Mouse (Mus musculus) embryonic facial prominence, embryonic 10.5 days (tissue): ENCODE data around the gene Asb18. TPM values are rescaled to one million over a fixed set of nuclear protein-coding genes. Genes with fewer than 3 reads are reported as not detected.

Source experiments
- DNase-seq: peaks from one replicate; pipeline ENCODE4 v3.0.0-alpha.2; 2017; ENCODE audit warnings: low spot score
- H3K27ac ChIP-seq: fragments of 300-500 bp; sonication (generic); replicated peaks from 2 replicates; pipeline ENCODE4 v1.5.1; 2016; ENCODE audit warnings: mild to moderate bottlenecking
- H3K27me3 ChIP-seq: fragments of 300-500 bp; sonication (generic); replicated peaks from 2 replicates; pipeline ENCODE4 v1.6.1; 2016; ENCODE audit warnings: low read depth, mild to moderate bottlenecking; ENCODE audit not compliant: poor library complexity, severe bottlenecking
- H3K36me3 ChIP-seq: fragments of 300-500 bp; sonication (generic); replicated peaks from 2 replicates; pipeline ENCODE4 v1.6.1; 2016; ENCODE audit warnings: mild to moderate bottlenecking, moderate library complexity
- H3K4me1 ChIP-seq: fragments of 300-500 bp; sonication (generic); 2 replicates; pipeline ENCODE4 v1.6.1; 2016
- H3K4me3 ChIP-seq: fragments of 300-500 bp; sonication (generic); 2 replicates; pipeline ENCODE4 v1.5.1; 2016; ENCODE audit warnings: mild to moderate bottlenecking, moderate library complexity
- H3K9me3 ChIP-seq: fragments of 300-500 bp; sonication (generic); 2 replicates; pipeline ENCODE4 v1.6.1; 2016; ENCODE audit warnings: mild to moderate bottlenecking
- WGBS: fragments of 180-500 bp; shearing (Covaris S2); methylation state at CpG from one replicate; pipeline ENCODE4 v1.1.7; 2016; 5-methylcytosine and 5-hydroxymethylcytosine counted together
- polyA plus RNA-seq: library from polyadenylated mRNA; unstranded; fragments of >200 nt; fragmentation: Nextera tagmentation; extraction: Ambion mirVana; gene quantifications from 2 replicates; pipeline ENCODE4 v1.2.1, GENCODE M21; 2016

The Asb18 gene
- polyA plus RNA-seq, 1 experiment from 2014 or later: 0.05 TPM

DNA sequence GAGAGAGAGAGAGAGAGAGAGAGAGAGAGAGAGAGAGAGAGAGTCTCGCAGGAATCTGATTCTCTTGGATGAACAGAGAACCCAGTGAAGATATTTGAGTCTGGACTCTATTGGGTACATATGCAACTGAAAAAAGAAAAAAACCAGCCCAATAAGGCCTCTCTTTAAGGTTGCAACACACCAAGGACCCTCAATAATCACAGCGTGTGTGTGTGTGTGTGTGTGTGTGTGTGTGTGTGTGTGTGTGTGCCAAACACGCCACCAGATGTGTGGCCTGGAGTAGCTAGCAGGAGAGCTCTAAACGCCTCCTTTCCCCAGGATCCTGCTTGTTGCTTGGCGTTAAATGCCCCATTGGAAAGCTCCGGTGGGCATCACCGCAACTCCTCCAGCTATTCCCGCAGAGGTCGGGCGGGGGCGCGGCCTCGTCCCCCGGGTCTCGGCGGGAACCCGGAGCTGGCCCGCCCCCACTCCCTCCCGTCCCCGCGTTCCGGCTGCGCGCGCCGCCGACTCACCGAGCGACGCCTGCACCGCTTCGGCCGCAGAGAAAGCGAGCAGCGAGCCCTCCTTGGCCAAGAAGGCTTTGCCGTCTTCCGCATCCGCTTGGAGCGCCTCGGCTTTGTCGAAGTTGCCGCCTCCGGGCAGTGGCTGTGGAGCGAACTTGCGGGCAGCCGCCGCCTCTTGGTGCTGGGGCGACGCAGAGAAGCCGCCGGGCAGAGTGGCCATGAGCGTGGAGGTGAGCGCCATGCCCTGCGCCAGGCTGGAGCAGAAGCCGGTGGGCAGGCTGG lies 84.6 kb downstream of the Asb18 start:
- DNase-seq: peak; percentile 80
- peak overlapping the region; percentile 63 for H3K4me3 ChIP-seq
- peaks cover 88% of the 10 kb centered on the region for H3K4me1 ChIP-seq
- H3K27me3 ChIP-seq: peaks cover 100% of the 10 kb centered on the region
- no peaks in the 10 kb centered on the region for H3K36me3 ChIP-seq
- no peaks in the 10 kb centered on the region for H3K9me3 ChIP-seq
- under 1% methylated on average over 55 of the region's 55 CpGs for WGBS
- H3K27ac ChIP-seq: peak overlapping the region; percentile 82

DNA sequence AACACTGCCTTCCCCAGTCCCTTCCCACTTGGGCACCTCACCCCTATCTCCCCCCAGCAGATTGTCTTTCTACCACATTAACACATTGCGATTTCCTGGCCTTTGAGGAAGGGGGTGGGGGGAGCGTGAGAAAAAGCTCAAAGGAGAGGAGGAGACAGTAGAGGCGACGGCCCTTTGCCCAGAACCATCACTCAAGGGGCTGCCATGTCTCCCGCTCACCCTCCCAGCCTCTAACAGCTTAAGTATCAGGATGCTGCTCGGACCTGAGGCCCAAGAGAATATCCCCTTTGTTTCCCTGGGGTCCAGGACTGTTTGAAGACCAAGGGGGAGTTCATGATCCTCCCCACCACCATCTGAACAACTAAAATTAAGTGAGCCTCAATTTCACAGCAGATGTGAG lies 85.3 kb downstream of the Asb18 start:
- Histone ChIP-seq H3K27ac (no peak overlapping the region; the same call in 1 of the 2 replicates), H3K4me3 (peak overlapping the region; percentile 63), H3K27me3 (peaks cover 100% of the 10 kb centered on the region), H3K4me1 (peaks cover 89% of the 10 kb centered on the region), H3K36me3 (no peaks in the 10 kb centered on the region), H3K9me3 (no peaks in the 10 kb centered on the region)
- WGBS: under 1% methylated on average over 6 of the region's 6 CpGs
- DNase-seq: peak; percentile 48

DNA sequence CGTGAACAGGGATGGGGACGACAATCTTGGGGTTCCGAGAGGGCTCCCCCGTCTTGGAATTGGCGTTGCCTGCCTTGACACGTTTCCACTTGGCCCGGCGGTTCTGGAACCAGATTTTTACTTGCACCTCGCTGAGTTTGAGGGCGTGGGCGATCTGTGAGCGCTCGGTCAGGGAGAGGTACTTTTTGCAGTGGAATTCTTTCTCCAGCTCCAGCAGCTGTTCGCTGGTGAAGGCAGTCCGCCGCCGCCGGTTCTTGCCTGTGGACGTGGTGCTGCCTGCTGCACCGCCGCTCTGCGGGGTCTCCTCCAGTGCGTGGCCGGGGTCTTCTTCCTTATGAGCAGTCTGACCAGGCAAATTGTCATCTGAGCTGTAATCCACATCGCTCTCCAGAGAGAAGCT lies 85.8 kb downstream of the Asb18 start:
- no peak overlapping the region for H3K27ac ChIP-seq

DNA sequence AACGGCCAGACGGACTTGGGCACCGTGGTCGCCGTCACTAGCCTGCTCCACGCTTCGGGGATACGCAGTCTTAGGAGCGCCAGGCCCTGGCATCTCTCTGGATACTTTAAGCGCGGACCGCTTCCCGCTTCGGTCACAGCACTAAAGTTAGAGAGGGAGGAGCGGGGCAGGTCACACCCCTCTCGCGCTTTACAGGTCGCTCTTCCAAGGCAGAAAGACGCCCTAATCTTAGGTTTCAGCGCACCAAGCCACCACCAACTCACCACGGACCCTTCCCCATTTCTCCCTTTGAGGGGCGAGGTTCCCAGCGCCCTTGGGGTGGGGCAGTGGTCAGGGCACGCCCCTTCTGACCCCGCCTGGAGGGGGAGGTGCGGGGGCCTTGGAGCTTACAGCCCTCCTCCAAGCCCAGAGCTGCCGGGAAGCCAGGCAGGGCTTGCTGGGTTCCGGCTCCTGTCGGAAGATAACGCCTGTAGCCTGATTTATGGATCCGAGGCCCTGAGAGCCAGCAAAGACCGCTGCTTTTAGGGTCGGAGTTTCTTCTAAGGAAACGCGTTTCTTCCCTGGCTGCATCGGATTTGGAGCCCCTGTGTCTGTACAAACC lies 87.3 kb downstream of the Asb18 start:
- peaks cover 100% of the 10 kb centered on the region for H3K27me3 ChIP-seq
- peak overlapping the region; percentile 50 for H3K4me3 ChIP-seq
- no peaks in the 10 kb centered on the region for H3K9me3 ChIP-seq
- no peaks in the 10 kb centered on the region for H3K36me3 ChIP-seq
- WGBS: under 1% methylated on average over 36 of the region's 36 CpGs
- H3K4me1 ChIP-seq: peaks cover 92% of the 10 kb centered on the region
- peak; percentile 59 for DNase-seq
- H3K27ac ChIP-seq: no peak overlapping the region

More for the DNA sequence above, 85.8 kb downstream of the Asb18 start:
- H3K9me3 ChIP-seq: no peaks in the 10 kb centered on the region
- H3K4me3 ChIP-seq: peak overlapping the region; percentile 63
- H3K4me1 ChIP-seq: peaks cover 87% of the 10 kb centered on the region
- H3K36me3 ChIP-seq: no peaks in the 10 kb centered on the region
- peak; percentile 66 for DNase-seq
- peaks cover 100% of the 10 kb centered on the region for H3K27me3 ChIP-seq
- WGBS: 4% methylated on average over 25 of the region's 25 CpGs

DNA sequence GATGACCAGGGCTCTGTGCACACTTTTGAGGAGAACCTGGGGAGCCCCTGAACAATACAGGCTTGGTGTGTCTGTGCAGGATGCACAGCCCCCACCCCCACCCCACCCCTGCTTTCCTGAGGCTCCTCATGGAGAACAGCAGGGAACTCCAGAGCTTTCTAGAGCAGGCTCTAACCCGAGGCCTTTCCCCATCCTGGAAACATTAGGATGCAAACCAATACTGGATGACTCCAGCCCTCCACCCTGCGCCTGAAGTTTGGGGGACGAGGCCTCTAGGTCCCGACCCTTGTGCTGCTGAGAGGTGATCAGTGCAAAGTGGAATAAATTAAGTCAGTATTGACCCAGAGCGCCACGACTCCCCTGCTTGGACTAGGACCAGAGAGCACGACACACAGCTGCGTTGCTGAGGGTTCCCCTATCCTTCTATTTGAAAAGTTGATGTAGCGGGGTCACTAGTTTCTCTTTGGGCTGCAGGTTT lies 87.8 kb downstream of the Asb18 start:
- WGBS: 4% methylated on average over 9 of the region's 9 CpGs
- H3K9me3 ChIP-seq: no peaks in the 10 kb centered on the region
- no peak overlapping the region for H3K27ac ChIP-seq
- H3K4me1 ChIP-seq: peaks cover 92% of the 10 kb centered on the region
- no peak for DNase-seq
- H3K4me3 ChIP-seq: peak overlapping the region; percentile 50
- peaks cover 100% of the 10 kb centered on the region for H3K27me3 ChIP-seq
- H3K36me3 ChIP-seq: no peaks in the 10 kb centered on the region

DNA sequence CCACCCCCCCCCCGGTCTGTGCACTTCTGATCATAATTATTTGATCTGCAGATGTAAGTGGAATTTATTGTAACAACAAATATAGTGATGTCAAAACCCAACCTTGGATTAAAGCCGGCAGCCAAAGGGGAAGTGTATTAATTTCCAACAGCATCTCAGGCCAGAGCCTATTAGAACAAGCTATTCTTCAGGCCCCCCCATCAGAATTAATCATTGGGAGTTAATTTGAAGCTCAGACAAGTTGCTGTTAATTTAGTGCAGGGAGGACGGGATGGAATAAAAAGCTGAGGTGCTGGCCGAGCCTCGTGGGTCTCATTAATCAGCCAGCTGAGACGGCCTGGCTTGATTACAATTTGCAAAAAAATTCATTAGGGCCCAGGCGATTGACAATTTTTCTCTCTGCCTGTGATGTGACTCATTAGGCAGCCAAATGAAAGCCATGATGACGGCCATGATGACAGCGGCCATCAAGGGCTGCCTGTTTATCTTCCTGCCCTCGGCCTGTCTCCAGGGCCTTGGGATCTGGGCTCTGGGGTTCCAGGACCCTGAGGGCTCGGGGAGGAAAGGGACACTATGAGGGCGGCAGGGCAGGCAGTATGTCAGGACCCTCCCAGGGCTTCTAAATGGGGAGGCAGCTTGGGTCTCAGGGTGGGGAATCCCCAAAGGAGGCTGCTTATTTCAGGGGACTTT lies 88.8 kb downstream of the Asb18 start:
- no peak overlapping the region for H3K27ac ChIP-seq
- H3K27me3 ChIP-seq: peaks cover 100% of the 10 kb centered on the region
- H3K9me3 ChIP-seq: no peaks in the 10 kb centered on the region
- H3K4me3 ChIP-seq: peak overlapping the region; percentile 50; the same call in 1 of the 2 replicates
- 14% methylated on average over 12 of the region's 12 CpGs for WGBS
- peaks cover 83% of the 10 kb centered on the region for H3K4me1 ChIP-seq
- no peaks in the 10 kb centered on the region for H3K36me3 ChIP-seq
- no peak for DNase-seq

DNA sequence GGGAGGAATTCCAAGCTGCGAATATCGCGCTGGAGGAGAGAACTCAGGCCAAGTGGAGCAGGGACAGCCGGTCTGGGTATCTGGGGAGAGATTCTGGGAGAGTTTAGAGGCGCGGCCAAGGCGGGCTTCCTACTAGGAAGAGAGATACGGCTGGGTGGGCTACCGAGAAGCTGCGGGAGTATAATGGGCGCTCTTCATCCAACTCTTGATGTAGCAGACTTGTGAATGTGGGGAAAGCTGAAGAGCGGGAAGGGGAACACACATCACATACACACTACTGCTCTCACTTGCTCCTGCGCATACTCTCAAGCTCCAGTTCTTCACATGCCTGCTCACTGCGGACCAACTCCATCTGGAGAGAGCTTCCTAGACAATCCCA lies 90.8 kb downstream of the Asb18 start:
- Histone ChIP-seq H3K4me3 (peak overlapping the region; percentile 52), H3K4me1 (peaks cover 63% of the 10 kb centered on the region), H3K9me3 (peaks cover 3% of the 10 kb centered on the region; the same call in 1 of the 2 replicates), H3K36me3 (no peaks in the 10 kb centered on the region), H3K27ac (peak overlapping the region; percentile 52; the same call in 1 of the 2 replicates), H3K27me3 (peaks cover 100% of the 10 kb centered on the region)
- 6% methylated on average over 14 of the region's 14 CpGs for WGBS
- no peak for DNase-seq

DNA sequence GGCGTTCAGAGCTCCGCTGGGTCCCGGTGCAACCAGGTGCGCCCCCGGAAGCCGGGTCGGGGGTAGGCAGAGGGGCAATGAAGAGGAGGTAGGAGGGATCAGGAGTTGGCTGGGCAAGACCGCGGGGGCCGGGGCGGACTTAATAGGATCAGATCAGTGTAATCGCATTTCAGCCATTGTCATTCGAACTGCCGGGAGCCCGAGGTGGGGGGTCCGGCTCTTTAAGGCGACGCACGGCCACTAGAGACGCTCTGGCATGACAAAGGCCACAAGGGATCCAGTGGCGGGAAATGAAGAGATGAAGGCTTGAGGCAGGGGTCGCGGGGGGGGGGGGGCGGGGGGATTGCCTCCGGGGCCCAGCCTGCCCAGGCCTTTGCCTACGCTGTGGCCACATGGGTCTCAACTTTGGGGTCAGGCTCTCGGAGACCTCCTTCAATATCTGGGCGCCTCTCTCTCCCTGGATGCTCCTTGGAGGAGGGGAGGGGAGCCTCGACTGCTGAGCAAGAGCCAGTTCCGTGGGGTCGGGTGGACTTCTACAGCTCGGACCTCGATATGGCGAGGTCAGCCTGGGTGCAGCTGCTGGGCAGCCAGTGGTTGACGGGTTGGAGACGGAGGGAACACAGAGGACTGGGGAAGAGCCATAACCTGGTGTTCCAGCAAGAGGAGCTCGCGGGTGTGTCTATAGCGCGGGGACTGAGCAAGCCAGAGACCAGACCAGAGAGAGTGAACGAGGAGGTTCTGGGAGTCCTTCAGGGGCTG lies 91.4 kb downstream of the Asb18 start:
- DNase-seq: peak; percentile 57
- no peaks in the 10 kb centered on the region for H3K36me3 ChIP-seq
- peak overlapping the region; percentile 52 for H3K4me3 ChIP-seq
- H3K27ac ChIP-seq: peak overlapping the region; percentile 52; the same call in 1 of the 2 replicates
- under 1% methylated on average over 38 of the region's 41 CpGs for WGBS
- peaks cover 6% of the 10 kb centered on the region; the same call in 1 of the 2 replicates for H3K9me3 ChIP-seq
- H3K27me3 ChIP-seq: peaks cover 100% of the 10 kb centered on the region
- peaks cover 60% of the 10 kb centered on the region for H3K4me1 ChIP-seq

DNA sequence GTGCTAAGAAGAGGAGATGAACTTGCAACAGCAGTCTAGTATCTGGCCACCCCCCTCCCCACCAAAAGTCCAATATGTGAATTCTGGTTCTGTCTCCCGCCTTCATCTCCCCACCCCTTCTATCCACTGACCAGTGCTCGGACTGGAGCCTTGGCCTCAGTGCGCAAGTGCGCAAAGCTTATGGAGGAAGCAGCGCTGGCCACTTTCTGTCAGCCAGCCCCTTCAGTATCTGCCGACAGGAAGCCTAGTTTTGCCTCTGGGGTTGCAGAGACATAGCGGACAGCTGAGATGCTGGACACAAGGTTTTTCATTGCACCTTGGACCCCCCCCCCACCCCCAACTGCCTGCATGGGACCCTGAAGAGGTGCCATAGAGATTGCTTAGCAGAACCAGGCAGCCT lies 92.2 kb downstream of the Asb18 start:
- Histone ChIP-seq H3K27ac (no peak overlapping the region), H3K4me3 (peak overlapping the region; percentile 52), H3K4me1 (peaks cover 54% of the 10 kb centered on the region), H3K9me3 (peaks cover 6% of the 10 kb centered on the region; the same call in 1 of the 2 replicates), H3K36me3 (no peaks in the 10 kb centered on the region), H3K27me3 (peaks cover 100% of the 10 kb centered on the region)
- WGBS: under 1% methylated on average over 7 of the region's 7 CpGs
- peak; percentile 52 for DNase-seq

DNA sequence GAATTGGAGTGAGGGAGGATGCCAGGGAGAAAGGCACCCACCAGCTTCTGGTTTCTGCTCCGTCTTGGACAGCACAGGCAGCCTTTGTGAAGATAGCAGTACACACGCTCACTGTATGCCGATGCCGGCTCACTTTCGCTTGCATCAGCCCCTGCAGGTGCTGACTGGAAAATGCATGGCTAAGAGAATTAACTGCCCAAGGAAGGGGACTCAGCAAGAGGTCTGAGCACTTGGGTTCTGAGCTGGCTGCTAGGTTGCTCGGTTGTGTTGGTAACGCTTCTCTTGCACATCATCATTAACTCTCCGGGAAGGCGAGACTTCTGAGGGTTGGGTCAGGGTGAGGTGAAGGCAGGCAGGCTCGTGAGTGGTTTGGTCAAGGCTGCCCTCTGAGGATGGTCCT lies 92.7 kb downstream of the Asb18 start:
- Histone ChIP-seq H3K9me3 (peaks cover 6% of the 10 kb centered on the region; the same call in 1 of the 2 replicates), H3K36me3 (no peaks in the 10 kb centered on the region), H3K4me3 (no peak overlapping the region), H3K4me1 (peaks cover 50% of the 10 kb centered on the region), H3K27me3 (peaks cover 100% of the 10 kb centered on the region), H3K27ac (no peak overlapping the region)
- WGBS: 4% methylated on average over 10 of the region's 10 CpGs
- peak; percentile 40 for DNase-seq

DNA sequence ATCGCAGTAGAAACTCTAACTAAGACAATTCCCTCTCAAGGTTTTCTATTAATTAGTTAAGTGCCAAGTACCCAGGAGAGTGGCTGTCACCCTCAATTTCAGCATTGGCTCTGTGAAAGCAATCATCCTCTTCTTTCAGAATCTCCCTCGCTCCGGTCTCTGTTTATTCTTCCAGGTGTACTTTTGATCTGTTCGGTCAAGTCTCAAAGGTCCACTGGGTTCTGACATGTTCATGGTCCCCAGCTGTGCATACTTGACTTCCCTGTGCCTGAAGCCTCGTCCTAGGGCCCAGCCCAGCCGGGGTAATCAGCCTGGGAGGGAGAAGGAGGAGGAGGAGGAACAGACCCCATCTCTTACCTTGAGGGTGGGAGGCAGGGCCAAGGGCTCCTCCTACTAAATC lies 95.3 kb downstream of the Asb18 start:
- peaks cover 80% of the 10 kb centered on the region for H3K27me3 ChIP-seq
- no peak overlapping the region for H3K27ac ChIP-seq
- H3K9me3 ChIP-seq: peaks cover 6% of the 10 kb centered on the region; the same call in 1 of the 2 replicates
- DNase-seq: no peak
- H3K4me1 ChIP-seq: peaks cover 24% of the 10 kb centered on the region
- H3K4me3 ChIP-seq: no peak overlapping the region
- 76% methylated on average over 6 of the region's 6 CpGs for WGBS
- no peaks in the 10 kb centered on the region for H3K36me3 ChIP-seq

DNA sequence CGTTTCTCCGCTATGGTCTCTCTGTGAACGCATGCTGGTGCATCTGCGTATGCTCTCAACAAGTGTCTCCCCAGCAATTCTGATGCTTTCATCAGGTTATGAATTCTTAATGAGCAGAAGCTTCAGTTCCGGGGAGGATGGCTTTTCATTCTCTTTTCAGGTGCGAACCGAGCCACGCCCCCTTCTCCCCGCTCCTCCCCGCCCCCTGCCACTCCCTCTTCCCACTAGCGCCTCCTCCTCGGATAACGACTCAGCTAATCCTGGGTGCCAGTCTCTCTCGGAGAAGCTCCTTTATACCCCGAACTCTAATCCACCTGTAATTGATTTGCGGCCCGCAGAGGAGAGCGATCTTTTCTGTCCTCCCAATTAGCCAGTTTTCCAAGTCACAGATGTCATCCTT lies 96.4 kb downstream of the Asb18 start:
- Histone ChIP-seq H3K27me3 (peaks cover 72% of the 10 kb centered on the region), H3K9me3 (peaks cover 6% of the 10 kb centered on the region; the same call in 1 of the 2 replicates), H3K4me3 (no peak overlapping the region), H3K27ac (no peak overlapping the region), H3K4me1 (peaks cover 15% of the 10 kb centered on the region), H3K36me3 (no peaks in the 10 kb centered on the region)
- DNase-seq: no peak
- 15% methylated on average over 18 of the region's 18 CpGs for WGBS
